Mouse (Mus musculus) bone marrow macrophage, adult 2 months (primary cell): ENCODE data around the gene Nmrk2. TPM values are rescaled to one million over a fixed set of nuclear protein-coding genes. Genes with fewer than 3 reads are reported as not detected.
A peak's percentile ranks its signal among the peaks of the same experiment; 100 is the strongest.
"Not testable (repeated sequence)": the region's sequence is repeated elsewhere in the genome, so short reads cannot be mapped to it uniquely, and the experiment has no call there.

ENCODE experiments used
- H3K27ac ChIP-seq: 2 replicates; pipeline ENCODE4 v1.5.1; 2012; ENCODE audit warnings: low read depth, low read length; ENCODE audit not compliant: insufficient read depth
- H3K4me1 ChIP-seq: 2 replicates; pipeline ENCODE4 v1.6.1; 2012; ENCODE audit warnings: low read length; ENCODE audit not compliant: control insufficient read depth, insufficient read depth
- H3K4me3 ChIP-seq: 2 replicates; pipeline ENCODE4 v1.5.1; 2012; ENCODE audit warnings: mild to moderate bottlenecking, low read length, moderate library complexity; ENCODE audit not compliant: insufficient read depth
- CTCF ChIP-seq: IDR thresholded peaks from 2 replicates; pipeline ENCODE4 v1.5.1; 2012; ENCODE audit warnings: low read depth, mild to moderate bottlenecking, low read length, moderate library complexity
- POLR2A ChIP-seq: IDR thresholded peaks from 2 replicates; pipeline ENCODE4 v1.6.1; 2012; ENCODE audit warnings: mild to moderate bottlenecking, low read depth, low read length, borderline replicate concordance
- polyA plus RNA-seq: library from polyadenylated mRNA; stranded (reverse); fragments of >200 nt; gene quantifications from 2 replicates; pipeline ENCODE4 v1.2.4, GENCODE M21; 2012; ENCODE audit not compliant: missing spikeins, insufficient read depth, insufficient read length

Gene Nmrk2
- polyA plus RNA-seq, 1 experiment, result not detected

DNA sequence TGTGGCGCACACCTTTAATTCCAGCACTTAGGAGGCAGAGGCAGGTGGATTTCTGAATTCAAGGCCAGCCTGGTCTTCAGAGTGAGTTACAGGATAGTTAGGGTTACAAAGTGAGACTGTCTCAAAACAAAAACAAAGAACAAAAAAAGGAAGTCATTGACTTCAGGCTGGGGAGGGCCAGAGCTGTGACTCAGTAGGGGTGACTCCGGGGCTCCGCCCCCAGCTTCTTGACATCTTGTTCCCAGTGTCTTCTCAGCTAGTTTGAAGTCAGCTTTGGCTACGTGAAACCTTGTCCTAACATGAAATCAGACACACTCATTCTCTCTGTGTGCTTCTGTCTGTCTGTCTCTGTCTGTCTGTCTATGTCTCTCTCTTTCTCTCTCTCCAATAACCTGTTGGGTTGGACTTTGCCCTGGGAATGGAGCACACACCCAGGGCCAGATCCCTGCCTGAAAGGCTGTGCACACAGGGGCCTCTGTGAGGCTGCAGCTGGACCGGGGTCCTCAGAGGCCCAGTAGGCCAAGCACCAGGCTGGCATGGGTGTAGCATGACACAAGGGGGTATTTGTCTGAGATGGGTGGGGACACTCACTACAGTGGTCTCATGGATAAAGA, 19.7 kb upstream of the Nmrk2 start:
- TF ChIP-seq POLR2A (no peak), CTCF (no peak)
- peak overlapping the region; percentile 50 for H3K27ac ChIP-seq

GRCm38 (mm10) chr10:81217964-81218363, 16.1 kb upstream of the Nmrk2 start:
- TF ChIP-seq CTCF (peak; percentile 92), POLR2A (no peak)
- H3K27ac ChIP-seq, result no peak overlapping the region
- H3K4me3 ChIP-seq, result no peak overlapping the region
- H3K4me1 ChIP-seq, result peaks cover 12% of the 10 kb centered on the region

More for the DNA sequence above, 19.7 kb upstream of the Nmrk2 start:
- Histone ChIP-seq H3K4me3 (no peak overlapping the region), H3K4me1 (peaks cover 12% of the 10 kb centered on the region)

GRCm38 (mm10) chr10:81217267-81217666, 15.4 kb upstream of the Nmrk2 start:
- peak; percentile 29; the same call in 1 of the 2 replicates for TF ChIP-seq CTCF
- not testable (repeated sequence) for H3K27ac ChIP-seq, H3K4me3 ChIP-seq
- H3K4me1 ChIP-seq, result peaks cover 12% of the 10 kb centered on the region

DNA sequence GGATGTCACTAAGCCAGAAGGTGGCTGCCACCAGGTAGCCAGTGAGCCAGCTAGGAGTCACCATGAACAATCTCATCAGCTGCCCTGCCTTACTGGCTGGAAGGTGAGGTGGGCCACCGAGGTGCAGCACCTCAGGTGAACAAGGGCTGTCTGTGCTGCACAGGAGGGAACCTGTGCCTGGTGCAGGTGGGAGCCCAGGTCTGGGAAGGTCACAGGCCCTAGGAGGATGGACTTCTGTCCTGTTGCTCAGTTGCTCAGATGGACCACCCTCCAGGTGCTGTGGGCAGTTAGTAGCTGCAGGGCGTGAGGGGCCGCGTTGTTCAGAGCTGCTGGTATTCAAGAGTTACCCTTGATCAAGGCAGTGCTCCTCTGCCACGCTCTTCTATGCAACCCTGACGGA, 15.0 kb upstream of the Nmrk2 start:
- H3K4me1 ChIP-seq, result peaks cover 7% of the 10 kb centered on the region
- no peak overlapping the region for H3K27ac ChIP-seq
- TF ChIP-seq CTCF (no peak), POLR2A (no peak)
- no peak overlapping the region for H3K4me3 ChIP-seq

- H3K27ac ChIP-seq, result no peak overlapping the region
- H3K4me1 ChIP-seq, result peaks cover 3% of the 10 kb centered on the region
- TF ChIP-seq CTCF (no peak), POLR2A (no peak)
- no peak overlapping the region for H3K4me3 ChIP-seq
Observed at GRCm38 (mm10) chr10:81216260-81216659, 14.4 kb upstream of the Nmrk2 start.

GRCm38 (mm10) chr10:81210154-81210553, 8.3 kb upstream of the Nmrk2 start:
- TF ChIP-seq CTCF (no peak), POLR2A (no peak)

GRCm38 (mm10) chr10:81204137-81204536, 2.3 kb upstream of the Nmrk2 start:
- no peak overlapping the region for H3K4me3 ChIP-seq
- no peak overlapping the region for H3K27ac ChIP-seq
- TF ChIP-seq POLR2A, result no peak
- H3K4me1 ChIP-seq, result no peaks in the 10 kb centered on the region

More at GRCm38 (mm10) chr10:81210154-81210553, 8.3 kb upstream of the Nmrk2 start:
- Histone ChIP-seq H3K4me1 (no peaks in the 10 kb centered on the region), H3K4me3 (no peak overlapping the region), H3K27ac (no peak overlapping the region)

- no peaks in the 10 kb centered on the region for H3K4me1 ChIP-seq
- no peak for TF ChIP-seq POLR2A
- TF ChIP-seq CTCF, result no peak
- H3K4me3 ChIP-seq, result no peak overlapping the region
- H3K27ac ChIP-seq, result no peak overlapping the region
Observed at GRCm38 (mm10) chr10:81202978-81203720, 1.3 kb upstream of the Nmrk2 start.

- Histone ChIP-seq H3K4me3 (no peak overlapping the region), H3K27ac (no peak overlapping the region), H3K4me1 (no peaks in the 10 kb centered on the region)
- no peak for TF ChIP-seq POLR2A
- no peak for TF ChIP-seq CTCF
Observed at GRCm38 (mm10) chr10:81200605-81201287, 1.1 kb downstream of the Nmrk2 start.

DNA sequence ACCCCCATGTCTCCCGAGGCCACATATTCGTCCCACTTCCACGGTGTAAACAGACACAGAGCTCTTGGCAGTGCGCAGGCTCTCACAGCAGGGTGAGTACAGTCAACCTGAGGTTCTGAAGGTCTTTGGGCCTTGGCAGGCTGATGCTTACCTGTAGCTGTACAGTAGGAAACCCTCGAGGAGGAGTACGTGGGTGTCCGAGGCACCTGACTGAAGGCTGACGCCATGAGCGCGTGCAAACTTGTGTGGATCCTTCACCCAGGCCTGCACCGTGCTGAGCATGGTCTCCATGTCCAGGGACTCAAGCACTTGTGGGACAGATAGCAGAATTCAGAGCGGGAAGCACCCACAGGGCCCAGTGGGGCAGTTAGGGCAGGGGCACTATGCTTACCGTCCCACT, 1.7 kb downstream of the Nmrk2 start:
- Histone ChIP-seq H3K27ac (no peak overlapping the region), H3K4me1 (no peaks in the 10 kb centered on the region), H3K4me3 (no peak overlapping the region)
- TF ChIP-seq POLR2A (no peak), CTCF (no peak)
